Mouse (Mus musculus): ENCODE data around the gene Trappc1. TPM values are rescaled to one million over a fixed set of nuclear protein-coding genes. Genes with fewer than 3 reads are reported as not detected.
A peak's percentile ranks its signal among the peaks of the same experiment; 100 is the strongest.

Gene Trappc1
- 92.9 and 121 TPM in 2 replicates for polyA plus RNA-seq (2011; ENCODE audit: insufficient read length, low read depth, missing spikeins)

GRCm38 (mm10) chr11:69323667-69324111 lies at the start of gene Trappc1, which contains the start of gene Cntrob:
Trappc1 (plus strand) TSS chr11:69323980.
Cntrob (minus strand) TSS chr11:69323775.
- peak within 1 kb of the TSS; percentile 82 for H3K4me3 ChIP-seq (ENCODE audit: insufficient read depth, low read length)

GRCm38 (mm10) chr11:69275650-69276049 lies 48.1 kb upstream of the Trappc1 start:
- Histone ChIP-seq H3K27ac (ENCODE audit: insufficient read depth, low read length) (no peak overlapping the region), H3K4me1 (ENCODE audit: control insufficient read depth, insufficient read depth, low read length) (no peaks in the 10 kb centered on the region), H3K4me3 (ENCODE audit: insufficient read depth, low read length) (no peak overlapping the region)
- TF ChIP-seq CTCF (IDR thresholded peaks at IDR 0.05; ENCODE audit: borderline replicate concordance, insufficient read depth, low read length), result no peak
- TF ChIP-seq POLR2A (IDR thresholded peaks at IDR 0.05; ENCODE audit: low read depth, low read length), result no peak

More at GRCm38 (mm10) chr11:69323667-69324111, at the start of gene Trappc1, which contains the start of gene Cntrob:
- Histone ChIP-seq H3K4me1 (ENCODE audit: control insufficient read depth, insufficient read depth, low read length) (peaks cover 11% of the 10 kb centered on the region; the same call in 1 of the 2 replicates), H3K27ac (ENCODE audit: insufficient read depth, low read length) (peak within 1 kb of the TSS; percentile 32)
- TF ChIP-seq POLR2A (IDR thresholded peaks at IDR 0.05; ENCODE audit: low read depth, low read length) (peak; percentile 94), CTCF (IDR thresholded peaks at IDR 0.05; ENCODE audit: borderline replicate concordance, insufficient read depth, low read length) (no peak)

DNA sequence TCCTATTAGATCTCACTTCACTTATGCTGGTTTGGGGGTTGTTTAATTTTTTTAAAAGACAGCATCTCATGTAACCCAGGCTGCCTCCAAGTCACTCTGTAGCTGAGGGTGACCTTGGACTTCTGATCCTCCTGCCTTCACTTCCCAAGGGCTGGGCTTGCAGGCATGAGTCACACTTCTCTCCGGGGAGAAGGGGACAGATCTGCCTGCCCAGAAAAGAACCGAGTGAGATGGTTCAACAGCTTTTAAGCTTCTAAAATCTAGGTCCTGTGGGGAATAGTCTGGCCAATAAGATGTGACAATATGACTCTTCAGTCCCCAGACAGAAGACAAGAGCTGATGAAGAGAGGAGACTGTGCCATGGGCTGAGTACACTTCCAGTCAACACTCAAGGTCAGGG lies 47.7 kb upstream of the Trappc1 start:
- no peaks in the 10 kb centered on the region for H3K4me1 ChIP-seq (ENCODE audit: control insufficient read depth, insufficient read depth, low read length)
- TF ChIP-seq CTCF (IDR thresholded peaks at IDR 0.05; ENCODE audit: borderline replicate concordance, insufficient read depth, low read length) (no peak), POLR2A (IDR thresholded peaks at IDR 0.05; ENCODE audit: low read depth, low read length) (no peak)
- no peak overlapping the region for H3K27ac ChIP-seq (ENCODE audit: insufficient read depth, low read length)
- no peak overlapping the region for H3K4me3 ChIP-seq (ENCODE audit: insufficient read depth, low read length)

GRCm38 (mm10) chr11:69277267-69277666 lies 46.5 kb upstream of the Trappc1 start:
- H3K4me1 ChIP-seq (ENCODE audit: control insufficient read depth, insufficient read depth, low read length), result no peaks in the 10 kb centered on the region
- H3K4me3 ChIP-seq (ENCODE audit: insufficient read depth, low read length), result no peak overlapping the region
- no peak overlapping the region for H3K27ac ChIP-seq (ENCODE audit: insufficient read depth, low read length)
- TF ChIP-seq CTCF (IDR thresholded peaks at IDR 0.05; ENCODE audit: borderline replicate concordance, insufficient read depth, low read length), result no peak
- TF ChIP-seq POLR2A (IDR thresholded peaks at IDR 0.05; ENCODE audit: low read depth, low read length), result no peak

DNA sequence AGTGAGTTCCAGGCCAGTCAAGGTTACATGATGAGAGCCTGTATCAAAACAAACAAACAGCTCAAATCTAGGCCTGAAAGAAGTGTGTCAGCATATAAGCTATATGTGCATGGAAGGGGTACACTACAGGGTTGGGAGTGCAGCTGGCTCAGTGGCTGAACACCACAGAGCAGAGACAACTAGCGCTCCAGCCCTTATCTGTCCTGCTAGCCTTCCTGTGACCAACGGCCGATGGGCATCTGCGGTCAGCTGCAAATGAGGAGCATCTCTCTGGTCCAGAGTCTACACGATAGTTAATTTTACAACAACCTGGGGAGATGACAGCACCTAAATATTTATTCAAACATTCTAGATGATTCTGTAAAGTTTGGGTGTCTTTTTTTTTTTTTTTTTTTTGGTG lies 32.7 kb upstream of the Trappc1 start:
- no peak for TF ChIP-seq CTCF (IDR thresholded peaks at IDR 0.05; ENCODE audit: borderline replicate concordance, insufficient read depth, low read length)
- no peak for TF ChIP-seq POLR2A (IDR thresholded peaks at IDR 0.05; ENCODE audit: low read depth, low read length)
- H3K27ac ChIP-seq (ENCODE audit: insufficient read depth, low read length), result no peak overlapping the region
- H3K4me1 ChIP-seq (ENCODE audit: control insufficient read depth, insufficient read depth, low read length), result no peaks in the 10 kb centered on the region
- H3K4me3 ChIP-seq (ENCODE audit: insufficient read depth, low read length), result no peak overlapping the region

- Histone ChIP-seq H3K4me3 (ENCODE audit: insufficient read depth, low read length) (no peak overlapping the region), H3K27ac (ENCODE audit: insufficient read depth, low read length) (no peak overlapping the region), H3K4me1 (ENCODE audit: control insufficient read depth, insufficient read depth, low read length) (no peaks in the 10 kb centered on the region)
- TF ChIP-seq CTCF (IDR thresholded peaks at IDR 0.05; ENCODE audit: borderline replicate concordance, insufficient read depth, low read length) (no peak), POLR2A (IDR thresholded peaks at IDR 0.05; ENCODE audit: low read depth, low read length) (no peak)
Measured at GRCm38 (mm10) chr11:69295286-69295685, 28.5 kb upstream of the Trappc1 start.

DNA sequence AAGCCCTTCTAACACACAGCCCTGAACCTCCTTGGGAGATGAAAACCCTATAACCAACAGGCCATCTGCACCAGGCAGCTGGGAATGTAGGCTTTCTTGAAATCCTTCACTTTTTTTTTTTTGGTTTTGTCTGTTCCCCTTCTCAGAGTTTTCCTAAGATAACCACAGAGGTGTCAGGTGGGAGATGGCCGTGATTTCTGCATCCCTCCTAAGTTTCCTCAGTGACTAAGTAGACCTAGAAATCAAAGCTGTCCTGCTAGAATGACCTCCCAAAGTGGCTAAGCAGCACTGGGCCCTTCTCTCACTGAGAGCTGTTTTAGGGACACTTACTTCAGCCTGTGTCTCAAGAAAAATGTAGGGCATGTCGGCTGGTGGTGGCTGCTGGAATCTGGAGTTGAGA lies 26.0 kb upstream of the Trappc1 start:
- no peak for TF ChIP-seq CTCF (IDR thresholded peaks at IDR 0.05; ENCODE audit: borderline replicate concordance, insufficient read depth, low read length)
- TF ChIP-seq POLR2A (IDR thresholded peaks at IDR 0.05; ENCODE audit: low read depth, low read length), result no peak
- H3K27ac ChIP-seq (ENCODE audit: insufficient read depth, low read length), result no peak overlapping the region
- no peaks in the 10 kb centered on the region for H3K4me1 ChIP-seq (ENCODE audit: control insufficient read depth, insufficient read depth, low read length)
- H3K4me3 ChIP-seq (ENCODE audit: insufficient read depth, low read length), result no peak overlapping the region

- Histone ChIP-seq H3K4me3 (ENCODE audit: insufficient read depth, low read length) (no peak overlapping the region), H3K4me1 (ENCODE audit: control insufficient read depth, insufficient read depth, low read length) (no peaks in the 10 kb centered on the region), H3K27ac (ENCODE audit: insufficient read depth, low read length) (no peak overlapping the region)
- TF ChIP-seq CTCF (IDR thresholded peaks at IDR 0.05; ENCODE audit: borderline replicate concordance, insufficient read depth, low read length) (no peak), POLR2A (IDR thresholded peaks at IDR 0.05; ENCODE audit: low read depth, low read length) (no peak)
Measured at GRCm38 (mm10) chr11:69298231-69298630, 25.5 kb upstream of the Trappc1 start.

DNA sequence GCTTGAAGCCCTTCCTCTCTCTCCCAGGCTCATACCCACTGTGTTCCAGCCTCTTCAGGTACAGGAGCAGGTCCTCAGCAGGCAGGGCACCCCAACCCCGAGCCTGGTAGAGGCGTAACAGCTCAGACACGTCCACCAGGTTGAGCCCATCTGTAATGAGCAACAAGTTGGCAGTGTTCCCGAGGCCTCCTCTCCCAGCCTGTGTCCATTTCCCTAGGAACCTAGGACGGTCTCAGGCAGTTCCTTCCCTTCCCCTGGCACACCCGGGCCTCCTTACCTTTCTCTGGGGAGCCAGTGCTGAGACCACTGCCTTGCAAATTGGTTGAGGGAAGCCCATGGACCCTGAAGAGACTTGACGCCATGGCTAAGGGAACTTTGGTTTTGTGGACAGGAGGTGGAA lies 21.0 kb upstream of the Trappc1 start:
- Histone ChIP-seq H3K27ac (ENCODE audit: insufficient read depth, low read length) (no peak overlapping the region), H3K4me3 (ENCODE audit: insufficient read depth, low read length) (no peak overlapping the region), H3K4me1 (ENCODE audit: control insufficient read depth, insufficient read depth, low read length) (no peaks in the 10 kb centered on the region)
- TF ChIP-seq CTCF (IDR thresholded peaks at IDR 0.05; ENCODE audit: borderline replicate concordance, insufficient read depth, low read length) (no peak), POLR2A (IDR thresholded peaks at IDR 0.05; ENCODE audit: low read depth, low read length) (no peak)

GRCm38 (mm10) chr11:69305291-69305690 lies 18.5 kb upstream of the Trappc1 start:
- Histone ChIP-seq H3K27ac (ENCODE audit: insufficient read depth, low read length) (no peak overlapping the region), H3K4me1 (ENCODE audit: control insufficient read depth, insufficient read depth, low read length) (no peaks in the 10 kb centered on the region), H3K4me3 (ENCODE audit: insufficient read depth, low read length) (no peak overlapping the region)
- TF ChIP-seq CTCF (IDR thresholded peaks at IDR 0.05; ENCODE audit: borderline replicate concordance, insufficient read depth, low read length) (no peak), POLR2A (IDR thresholded peaks at IDR 0.05; ENCODE audit: low read depth, low read length) (no peak)
